Mouse (Mus musculus) macrophage (primary cell): Measurements from ENCODE around the gene 1700001P01Rik. TPM values are rescaled to one million over a fixed set of nuclear protein-coding genes. Genes with fewer than 3 reads are reported as not detected.

ENCODE experiments used
- H3K27ac ChIP-seq: fragments of 350-480 bp; formaldehyde crosslinking; 2 replicates; pipeline ENCODE4 v1.9.0; 2021
- H3K36me3 ChIP-seq: fragments of 350-480 bp; formaldehyde crosslinking; 2 replicates; pipeline ENCODE4 v1.9.0; 2021; ENCODE audit errors: inconsistent target
- H3K4me3 ChIP-seq: fragments of 350-480 bp; formaldehyde crosslinking; 2 replicates; pipeline ENCODE4 v1.9.0; 2021; ENCODE audit errors: inconsistent target
- H3K79me2 ChIP-seq: fragments of 350-480 bp; formaldehyde crosslinking; 2 replicates; pipeline ENCODE4 v1.9.0; 2021; ENCODE audit errors: inconsistent target
- WGBS: methylation state at CpG from one replicate; pipeline ENCODE4 v1.1.7; 2026; ENCODE audit warnings: inconsistent platforms; ENCODE audit not compliant: missing documents; 5-methylcytosine and 5-hydroxymethylcytosine counted together
- polyA plus RNA-seq: library from polyadenylated mRNA; stranded (reverse); fragments of 250-400 nt; gene quantifications from 3 replicates; pipeline ENCODE4 v1.2.4, GENCODE M21; 2018; ENCODE audit warnings: inconsistent platforms
- total RNA-seq, 78 experiments: library from RNA; depleted of rRNA; stranded (reverse); fragments of 250-400 nt; gene quantifications; 1 replicate in 9 of 78; 2 replicates in 24 of 78; 3 replicates in 43 of 78; 4 replicates in 2 of 78; pipeline ENCODE4 v1.2.4; 2018; ENCODE audit warnings: inconsistent platforms in 56 of 78

Gene 1700001P01Rik
- 1 to 10 TPM in 8 of 26 experiments, not detected in 18; 1.5 to 2.2 (median 2.0) TPM for total RNA-seq (2018; cell fraction: chromatin; rRNA removed)
- not detected for total RNA-seq (2018; cell fraction: cytosol; rRNA removed)
- 1 to 10 TPM in 3 of 26 experiments, not detected in 23; 1.2 to 1.8 (median 1.4) TPM for total RNA-seq (2018; cell fraction: nucleus; rRNA removed)
- polyA plus RNA-seq, result not detected in 3 replicates

DNA sequence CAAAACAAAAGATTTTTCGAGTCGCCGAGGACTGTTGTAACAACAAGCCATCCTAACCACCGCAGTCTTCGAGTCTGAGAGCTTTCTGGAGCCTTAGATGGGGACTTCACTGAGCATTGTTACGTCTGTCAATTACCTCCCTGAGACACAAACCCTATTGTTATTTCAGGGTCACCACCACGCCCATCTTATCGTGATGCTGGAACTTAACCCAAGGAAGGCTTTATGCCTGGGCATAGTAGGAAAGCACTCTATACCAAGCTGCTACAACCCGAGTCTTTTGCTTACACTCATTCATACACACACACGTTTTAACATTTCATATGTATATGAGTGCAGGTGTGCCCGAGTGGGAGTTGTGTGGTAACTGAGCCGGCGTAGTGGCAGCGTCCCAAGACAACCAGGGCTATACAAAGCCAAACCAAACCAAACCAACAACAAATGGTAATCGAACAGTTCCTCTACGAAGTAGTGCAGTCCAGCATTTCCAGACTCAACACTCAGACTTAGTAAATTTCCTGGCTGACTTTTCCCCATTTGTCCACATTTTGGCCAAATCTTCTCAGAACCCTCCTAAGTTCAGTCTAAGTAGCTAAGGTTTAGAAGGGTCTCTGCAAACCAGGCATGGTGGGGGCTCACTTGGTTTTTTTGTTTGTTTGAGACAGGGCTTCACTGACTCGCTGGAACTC lies at the start of gene 1700001P01Rik:
Gene 1700001P01Rik, minus strand, starts transcription at position 111 of the 689 bp plus-strand sequence.
- peaks cover 35% of the 10 kb centered on the region for H3K36me3 ChIP-seq
- WGBS, result 88% methylated on average over 16 of the region's 17 CpGs
- no peak within 1 kb of the TSS for H3K27ac ChIP-seq
- no peak within 1 kb of the TSS for H3K4me3 ChIP-seq
- H3K79me2 ChIP-seq, result peaks cover 25% of the 10 kb centered on the region

DNA sequence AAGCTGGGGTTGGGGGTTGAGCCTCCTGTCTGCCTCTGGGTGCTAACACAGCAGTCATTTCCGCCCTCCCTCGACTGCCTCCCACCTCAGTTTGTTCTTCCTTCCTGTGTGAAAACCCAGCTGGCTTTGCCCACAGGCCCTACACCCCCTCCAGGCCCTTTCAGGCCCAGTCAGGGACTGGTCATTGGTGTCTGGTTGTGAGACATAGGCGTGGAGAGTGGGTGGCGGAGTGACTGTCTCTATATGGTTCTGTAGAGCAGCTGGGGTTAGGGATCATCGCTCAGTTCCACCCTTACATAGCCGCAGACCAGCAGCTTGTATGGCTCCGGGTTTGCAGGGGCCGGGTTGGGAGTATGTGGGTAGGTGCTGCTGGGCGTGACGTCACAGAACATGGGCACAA lies 49.6 kb upstream of the 1700001P01Rik start:
- Histone ChIP-seq H3K36me3 (peaks cover 9% of the 10 kb centered on the region; the same call in 1 of the 2 replicates), H3K79me2 (peaks cover 84% of the 10 kb centered on the region), H3K27ac (peak overlapping the region; percentile 100), H3K4me3 (no peak overlapping the region)
- 13% methylated on average over 10 of the region's 10 CpGs for WGBS

DNA sequence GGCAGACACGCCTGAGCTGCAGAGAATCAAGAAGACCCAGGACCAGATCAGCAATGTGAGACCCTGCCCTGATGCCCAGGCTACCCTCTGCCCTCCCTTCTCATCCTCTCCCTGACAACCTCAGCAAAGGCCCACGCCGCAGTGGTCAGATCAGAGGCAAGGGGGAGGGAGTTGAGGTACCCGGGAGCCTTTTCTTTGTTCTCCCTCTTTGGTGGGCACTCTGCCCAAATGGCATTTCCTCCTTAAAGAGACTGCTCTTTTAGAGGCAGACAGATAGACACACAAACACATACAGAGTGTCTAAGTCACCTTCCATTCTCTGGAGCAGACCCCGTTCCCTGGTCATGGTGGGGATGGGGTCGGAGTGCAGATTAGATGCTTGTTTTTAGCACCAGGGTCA lies 49.2 kb upstream of the 1700001P01Rik start:
- peaks cover 88% of the 10 kb centered on the region for H3K79me2 ChIP-seq
- peak overlapping the region; percentile 100 for H3K27ac ChIP-seq
- H3K36me3 ChIP-seq, result peaks cover 9% of the 10 kb centered on the region; the same call in 1 of the 2 replicates
- no peak overlapping the region for H3K4me3 ChIP-seq
- WGBS, result 14% methylated on average over 6 of the region's 6 CpGs

DNA sequence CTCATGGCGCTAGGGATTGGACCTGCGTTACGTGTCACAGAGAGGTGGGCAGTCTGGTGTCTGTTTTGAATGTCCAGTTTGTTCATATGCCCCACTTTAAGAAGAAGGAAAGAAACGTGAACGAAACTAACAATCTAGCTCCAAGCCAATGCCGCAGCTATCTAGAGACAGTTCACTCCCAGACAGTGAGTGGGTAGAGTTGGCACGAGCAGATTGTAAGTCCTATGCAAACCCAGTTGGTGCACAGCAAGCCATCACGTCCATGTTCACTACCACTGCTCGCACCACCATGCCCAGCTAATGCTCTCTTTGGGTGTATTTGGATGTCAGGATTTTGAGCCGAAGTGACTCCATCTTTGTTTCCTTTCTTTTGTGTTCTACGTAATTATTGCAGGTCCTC lies 48.5 kb upstream of the 1700001P01Rik start:
- Histone ChIP-seq H3K4me3 (no peak overlapping the region), H3K79me2 (peaks cover 95% of the 10 kb centered on the region), H3K27ac (peak overlapping the region; percentile 100), H3K36me3 (peaks cover 9% of the 10 kb centered on the region; the same call in 1 of the 2 replicates)
- 96% methylated on average over 11 of the region's 11 CpGs for WGBS

DNA sequence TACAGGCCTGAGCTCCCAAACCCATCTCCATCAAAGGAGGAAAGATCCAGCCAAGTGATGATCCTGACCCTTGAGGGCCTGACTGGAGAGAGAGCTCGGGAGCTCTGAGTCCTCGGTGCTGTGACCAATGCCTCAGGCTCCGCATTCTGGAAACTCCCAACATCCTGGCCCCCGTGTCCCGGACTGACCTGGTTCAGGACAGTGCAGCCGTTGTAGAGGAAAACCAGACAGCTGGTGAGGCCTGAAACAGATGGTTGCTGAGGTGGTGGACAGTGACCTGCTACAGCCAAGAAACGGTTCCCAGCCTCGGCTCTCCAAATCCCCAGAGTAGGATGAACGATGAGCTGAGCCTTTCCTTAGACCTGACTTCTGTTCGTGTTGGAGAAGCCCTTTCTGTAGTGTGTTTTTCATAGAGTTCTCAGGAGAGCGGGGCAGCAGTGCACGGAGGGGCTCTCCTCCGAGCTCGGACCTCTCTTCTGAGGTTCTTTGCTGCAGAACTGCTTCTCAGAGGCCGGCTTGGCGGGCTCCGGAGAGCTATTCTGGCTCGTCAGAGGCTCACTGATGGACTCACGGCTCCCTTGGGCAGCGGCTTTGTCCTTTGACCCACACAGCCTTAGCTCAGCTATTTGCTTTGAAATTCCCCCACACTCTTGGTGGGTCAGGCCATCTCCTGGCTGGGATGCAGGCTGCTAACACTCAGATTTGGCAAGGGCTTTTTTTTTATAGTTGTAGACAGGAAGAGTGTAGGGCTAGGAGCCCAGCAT lies 47.3 kb upstream of the 1700001P01Rik start:
- Histone ChIP-seq H3K36me3 (peaks cover 9% of the 10 kb centered on the region; the same call in 1 of the 2 replicates), H3K79me2 (peaks cover 100% of the 10 kb centered on the region), H3K4me3 (no peak overlapping the region), H3K27ac (peak overlapping the region; percentile 60)
- WGBS, result 97% methylated on average over 19 of the region's 20 CpGs

DNA sequence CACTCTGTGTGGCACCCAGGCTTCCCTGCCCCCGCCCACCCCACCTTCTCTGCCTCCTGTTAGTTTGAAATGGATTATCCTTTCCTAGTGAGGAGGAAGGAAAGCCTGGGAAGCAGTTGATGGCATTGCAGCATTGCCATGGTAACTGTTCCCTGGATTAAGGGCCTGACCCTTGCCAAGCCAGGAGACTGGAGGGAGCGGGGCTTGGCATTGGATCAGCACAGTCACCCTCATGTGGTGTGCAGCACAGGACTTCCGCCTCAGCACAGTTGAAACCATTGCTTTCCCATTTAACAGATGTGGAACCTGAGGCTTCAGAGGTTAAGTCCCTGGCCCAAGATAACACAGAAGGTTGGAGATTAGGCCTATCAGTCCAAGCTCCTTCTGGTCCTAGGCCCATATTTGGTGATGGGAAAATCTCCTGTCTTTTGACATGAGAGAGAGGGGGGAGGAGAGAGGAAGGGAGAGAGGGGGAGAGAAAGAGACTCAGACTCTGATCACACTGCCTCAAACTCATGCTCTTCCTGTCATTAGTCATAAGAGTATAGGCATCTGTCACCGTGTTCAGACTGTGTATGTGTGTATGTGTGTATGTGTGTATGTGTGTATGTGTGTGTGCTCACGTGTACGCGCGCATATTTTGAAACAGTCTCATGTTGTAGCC lies 45.8 kb upstream of the 1700001P01Rik start:
- Histone ChIP-seq H3K4me3 (no peak overlapping the region), H3K36me3 (peaks cover 9% of the 10 kb centered on the region; the same call in 1 of the 2 replicates), H3K79me2 (peaks cover 100% of the 10 kb centered on the region), H3K27ac (peak overlapping the region; percentile 60)
- WGBS, result 80% methylated on average over 8 of the region's 8 CpGs

DNA sequence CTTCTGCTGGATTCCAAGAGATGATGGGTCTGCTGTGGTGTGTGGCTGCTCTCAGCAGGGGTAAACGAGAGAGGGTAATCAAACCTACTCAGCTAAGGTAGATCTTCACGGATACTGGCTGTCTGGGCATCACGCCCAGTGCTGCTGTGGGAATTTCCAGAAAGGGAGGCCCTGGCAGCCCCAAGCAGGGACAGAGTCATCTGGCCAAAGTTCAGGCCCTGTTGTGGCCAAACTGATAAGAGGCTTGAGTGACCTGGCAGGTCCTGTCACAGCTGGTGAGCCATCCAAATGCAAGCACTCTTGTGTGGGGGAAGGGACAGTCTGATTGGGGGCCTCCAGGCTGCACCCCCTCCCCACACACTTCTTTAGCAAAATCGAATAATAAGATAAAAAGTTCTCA lies 45.1 kb upstream of the 1700001P01Rik start:
- peaks cover 16% of the 10 kb centered on the region; the same call in 1 of the 2 replicates for H3K36me3 ChIP-seq
- no peak overlapping the region for H3K4me3 ChIP-seq
- peak overlapping the region; percentile 60 for H3K27ac ChIP-seq
- 96% methylated on average over 4 of the region's 4 CpGs for WGBS
- peaks cover 100% of the 10 kb centered on the region for H3K79me2 ChIP-seq

DNA sequence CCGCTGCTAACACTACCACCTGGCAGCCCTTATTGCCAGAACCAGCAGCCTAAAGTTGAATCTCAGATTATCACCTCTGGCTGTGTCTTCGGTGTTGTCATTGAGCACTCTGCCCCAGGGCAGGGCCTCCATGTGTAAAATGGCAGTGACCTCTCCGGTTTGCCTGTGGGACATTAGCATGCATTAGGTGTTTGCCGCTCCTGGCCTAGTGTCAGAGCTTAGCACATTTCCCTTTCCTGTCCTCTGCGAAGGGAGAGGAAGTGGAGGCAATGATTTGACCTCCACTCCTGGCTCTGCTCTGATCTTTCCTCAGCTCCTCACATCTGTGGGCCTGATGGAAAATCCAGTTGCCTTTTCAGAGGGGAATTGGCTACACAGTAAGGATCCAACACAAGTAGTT lies 44.2 kb upstream of the 1700001P01Rik start:
- peaks cover 100% of the 10 kb centered on the region for H3K79me2 ChIP-seq
- H3K4me3 ChIP-seq, result no peak overlapping the region
- 57% methylated on average over 5 of the region's 5 CpGs for WGBS
- H3K36me3 ChIP-seq, result peaks cover 25% of the 10 kb centered on the region; the same call in 1 of the 2 replicates
- H3K27ac ChIP-seq, result peak overlapping the region; percentile 60

DNA sequence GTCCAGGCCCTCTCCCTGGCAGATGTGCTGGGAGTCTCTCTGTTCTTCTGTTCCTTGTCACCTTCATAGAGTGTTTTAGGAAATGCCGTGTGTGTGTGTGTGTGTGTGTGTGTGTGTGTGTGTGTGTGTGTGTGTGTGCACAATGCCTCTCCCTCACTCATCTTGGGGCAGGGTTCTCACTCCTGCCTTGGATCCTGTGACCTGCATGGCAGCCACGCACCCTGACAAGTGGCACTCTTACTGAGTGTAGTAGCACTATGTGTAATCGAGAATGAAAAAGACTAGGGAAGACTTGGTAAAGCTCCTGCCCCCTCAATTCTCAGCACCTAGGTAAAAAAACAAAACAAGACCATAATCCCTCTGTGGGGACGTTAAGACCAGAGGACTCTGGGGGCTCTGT lies 43.4 kb upstream of the 1700001P01Rik start:
- Histone ChIP-seq H3K27ac (peak overlapping the region; percentile 60; the same call in 1 of the 2 replicates), H3K36me3 (peaks cover 32% of the 10 kb centered on the region; the same call in 1 of the 2 replicates), H3K4me3 (no peak overlapping the region), H3K79me2 (peaks cover 100% of the 10 kb centered on the region)
- WGBS, result 90% methylated on average over 3 of the region's 4 CpGs

DNA sequence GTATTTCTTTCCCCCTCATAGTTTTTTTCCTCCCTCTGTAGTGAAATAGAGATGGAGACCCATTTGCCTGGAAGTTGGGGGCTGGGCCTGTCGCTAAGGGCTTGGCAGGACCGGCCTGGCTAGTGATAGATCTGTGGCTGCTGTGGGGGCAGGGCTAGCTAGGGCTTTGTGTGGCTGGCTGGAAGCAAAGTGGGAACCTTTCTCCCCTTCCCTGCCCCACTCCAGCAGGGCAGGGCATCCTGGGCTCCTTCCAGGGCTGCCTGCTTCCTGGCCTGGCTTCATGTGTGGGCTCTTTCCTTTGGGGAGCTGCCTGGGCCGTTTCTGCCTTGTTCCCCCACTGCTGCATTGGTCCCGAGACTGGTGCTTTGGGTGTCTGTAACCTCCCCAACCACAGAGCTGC lies 42.9 kb upstream of the 1700001P01Rik start:
- Histone ChIP-seq H3K4me3 (no peak overlapping the region), H3K79me2 (peaks cover 100% of the 10 kb centered on the region), H3K36me3 (peaks cover 37% of the 10 kb centered on the region; the same call in 1 of the 2 replicates), H3K27ac (0 out of 2 replicates have a peak overlapping the region, but pooled peaks have one; percentile 15)
- 63% methylated on average over 4 of the region's 4 CpGs for WGBS

DNA sequence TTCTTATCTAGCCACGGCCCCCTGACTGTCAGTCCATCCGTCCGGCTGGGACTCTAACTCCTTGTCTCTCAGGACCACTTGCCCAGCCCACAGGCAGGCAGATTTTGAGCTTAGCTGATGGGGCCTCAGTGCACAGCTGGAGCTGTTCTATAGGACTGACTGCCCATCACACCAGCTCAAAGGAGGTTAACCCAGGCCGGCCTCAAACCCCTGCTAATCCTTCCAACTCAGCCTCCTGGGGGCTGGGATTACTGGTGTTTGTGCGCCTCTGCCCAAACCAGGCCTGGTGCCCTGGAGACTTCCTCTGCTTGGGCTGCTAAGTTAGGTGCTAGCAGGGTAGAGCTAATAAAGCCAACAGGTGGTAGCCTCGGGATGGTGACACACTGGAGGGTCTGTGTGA lies 42.3 kb upstream of the 1700001P01Rik start:
- Histone ChIP-seq H3K4me3 (no peak overlapping the region), H3K79me2 (peaks cover 100% of the 10 kb centered on the region), H3K27ac (peak overlapping the region; percentile 35), H3K36me3 (peaks cover 39% of the 10 kb centered on the region; the same call in 1 of the 2 replicates)
- 89% methylated on average over 6 of the region's 6 CpGs for WGBS

DNA sequence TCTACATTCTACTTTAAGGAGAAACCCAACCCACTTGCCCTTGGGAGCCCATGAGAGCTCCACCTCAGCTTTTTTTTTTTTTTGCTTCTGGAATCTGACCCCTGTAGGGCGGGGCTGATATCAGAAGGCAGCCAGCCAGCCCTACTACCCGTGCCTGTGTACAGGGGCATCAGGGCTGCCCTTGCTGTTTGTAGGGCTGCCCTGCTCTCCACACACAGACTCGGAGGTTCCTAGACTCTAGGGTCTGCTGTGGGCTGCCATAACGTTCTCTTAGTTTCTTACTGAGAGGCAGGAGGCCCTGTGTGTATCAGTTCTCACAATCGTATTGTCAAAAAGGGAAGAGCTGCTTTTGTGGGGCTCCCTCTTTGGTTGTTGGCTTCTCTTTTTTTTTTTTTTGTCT lies 41.7 kb upstream of the 1700001P01Rik start:
- H3K36me3 ChIP-seq, result peaks cover 39% of the 10 kb centered on the region; the same call in 1 of the 2 replicates
- peaks cover 100% of the 10 kb centered on the region for H3K79me2 ChIP-seq
- H3K27ac ChIP-seq, result peak overlapping the region; percentile 35
- H3K4me3 ChIP-seq, result no peak overlapping the region
- 37% methylated on average over 5 of the region's 5 CpGs for WGBS

DNA sequence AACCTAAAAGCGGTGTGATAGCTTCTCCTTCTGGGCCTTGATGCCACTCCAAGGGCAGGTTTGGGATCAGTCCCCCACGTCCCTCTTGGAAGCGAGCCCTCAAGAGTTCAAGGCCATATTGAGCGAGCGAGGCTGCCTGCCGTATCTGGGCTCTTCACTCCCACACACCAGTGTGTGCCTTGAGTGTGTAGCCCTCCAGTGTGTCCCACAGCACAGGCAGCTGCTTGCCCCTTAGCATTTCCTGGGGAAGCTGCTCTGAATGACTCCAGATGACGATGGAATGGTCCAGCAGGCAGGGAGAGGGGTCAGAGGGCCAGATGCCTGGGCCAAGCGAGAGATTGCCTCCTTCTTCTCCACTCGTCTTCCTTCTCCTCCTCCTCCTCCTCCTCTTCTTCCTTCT lies 41.2 kb upstream of the 1700001P01Rik start:
- Histone ChIP-seq H3K36me3 (peaks cover 43% of the 10 kb centered on the region; the same call in 1 of the 2 replicates), H3K79me2 (peaks cover 100% of the 10 kb centered on the region), H3K27ac (peak overlapping the region; percentile 35), H3K4me3 (no peak overlapping the region)
- WGBS, result 89% methylated on average over 9 of the region's 9 CpGs

DNA sequence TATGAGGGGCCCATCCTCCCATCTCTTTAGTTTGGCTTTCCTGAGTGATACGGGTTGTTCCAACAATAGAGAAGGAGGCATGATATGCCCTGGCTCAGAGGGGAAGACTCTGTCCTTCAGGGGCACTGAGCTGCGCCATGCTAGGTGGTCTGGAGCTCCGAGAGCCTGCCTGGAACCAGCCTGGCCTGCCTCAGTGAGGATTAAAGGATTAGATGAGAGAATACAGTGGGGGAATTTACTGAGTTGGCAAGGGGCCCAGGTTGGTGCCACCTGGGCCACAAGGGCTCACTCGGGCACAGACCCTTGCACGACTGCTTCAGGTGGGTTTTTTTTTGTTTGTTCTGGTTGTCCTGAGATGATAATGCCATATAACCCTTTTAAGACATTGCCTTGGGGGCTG lies 40.5 kb upstream of the 1700001P01Rik start:
- H3K79me2 ChIP-seq, result peaks cover 100% of the 10 kb centered on the region
- no peak overlapping the region for H3K4me3 ChIP-seq
- 88% methylated on average over 4 of the region's 5 CpGs for WGBS
- H3K36me3 ChIP-seq, result peaks cover 50% of the 10 kb centered on the region; the same call in 1 of the 2 replicates
- no peak overlapping the region for H3K27ac ChIP-seq
